Mouse (Mus musculus): ENCODE measurements around the gene Zc3h12c. TPM values are rescaled to one million over a fixed set of nuclear protein-coding genes. Genes with fewer than 3 reads are reported as not detected.

The Zc3h12c gene
- polyA plus RNA-seq (2017; shearing (Covaris generic)), result 1.1 TPM

GRCm38 (mm10) chr9:52167863-52168685, at the start of gene Zc3h12c:
TSS of gene Zc3h12c (minus strand) at chr9:52168572.

Other genes starting within 250 kb of the Zc3h12c start
- gene Fdx1, start 205.0 kb downstream of the Zc3h12c start, polyA plus RNA-seq (2017; shearing (Covaris generic)), result 23.1 TPM
- gene Rdx, start 121.4 kb downstream of the Zc3h12c start, polyA plus RNA-seq (2017; shearing (Covaris generic)), result 67.1 TPM

Measured in effector memory CD4-positive, alpha-beta T cell, adult 5 months (primary cell).